Mouse (Mus musculus) kidney, postnatal 10 days (tissue): ENCODE measurements around the gene Zfp941.
A peak's percentile ranks its signal among the peaks of the same experiment; 100 is the strongest.
"Not testable (repeated sequence)": the region's sequence is repeated elsewhere in the genome, so short reads cannot be mapped to it uniquely, and the experiment has no call there.

ENCODE experiments used
- DNase-seq: peaks from one replicate; pipeline ENCODE4 v3.0.0; 2021; ENCODE audit warnings: mixed read lengths

Zfp941 gene

GRCm38 (mm10) chr7:140765391-140765790 lies 56.6 kb downstream of the Zfp941 start:
- not testable (repeated sequence) for DNase-seq

- DNase-seq = peak; percentile 24
Observed at GRCm38 (mm10) chr7:140763447-140764020, 58.4 kb downstream of the Zfp941 start, which contains the start of gene Cyp2e1. Gene Cyp2e1 (plus strand): TSS chr7:140763739.

- DNase-seq = no peak
Observed at GRCm38 (mm10) chr7:140760647-140761046, 61.3 kb downstream of the Zfp941 start.
